Comparison of ENCODE assay signal across 22 mouse cellular contexts in genomic region chr7:83206999-83207398, GRCm38 (mm10).
DNase-seq lines count a peak whose midpoint lies in the region.
"Had no signal": no experiment of that assay in that cellular context is flagged by ENCODE, and none has a peak within 500 bp of the region (broad histone marks: within the 10 kb centered on the region; RNA-seq: fewer than 3 reads in every experiment).

No protein-coding gene starts in this region.

- H3K27me3 ChIP-seq in hindbrain, embryonic 10.5 days (ENCODE audit: insufficient read depth, poor library complexity, severe bottlenecking): 0 out of 2 replicates have a peak, but pooled peaks cover 5% of the 10 kb centered on the region
- H3K27me3 ChIP-seq: CH12.LX; embryonic facial prominence, embryonic 12.5 days; forebrain, embryonic 13.5 days; forebrain, embryonic 15.5 days; Patski had no signal

- no peak overlapping the region for H3K4me3 ChIP-seq in hindbrain, embryonic 10.5 days
- H3K4me3 ChIP-seq: embryonic facial prominence, embryonic 10.5 days; embryonic facial prominence, embryonic 12.5 days; forebrain, embryonic 13.5 days; forebrain, embryonic 15.5 days had no signal

- 33% methylated on average over 2 of the region's 2 CpGs for WGBS in hindbrain, embryonic 10.5 days

- H3K4me1 ChIP-seq in hindbrain, embryonic 10.5 days (replicated peaks): peaks cover 36% of the 10 kb centered on the region

- no peaks in the 10 kb centered on the region for H3K9me3 ChIP-seq in hindbrain, embryonic 10.5 days
- H3K9me3 ChIP-seq: embryonic facial prominence, embryonic 10.5 days; embryonic facial prominence, embryonic 12.5 days; forebrain, embryonic 13.5 days; forebrain, embryonic 15.5 days; G1E had no signal

- no peak overlapping the region for H3K27ac ChIP-seq in hindbrain, embryonic 10.5 days
- H3K27ac ChIP-seq: embryonic facial prominence, embryonic 10.5 days; embryonic facial prominence, embryonic 12.5 days; forebrain, embryonic 13.5 days; forebrain, embryonic 15.5 days had no signal

- DNase-seq in heart, adult 11 months: peak; percentile 59
- no peak for DNase-seq in heart, adult 9 months (ENCODE audit: low spot score in 2 of 2)
- peak; percentile 61 for DNase-seq in R1 (ENCODE audit: low read depth, low spot score)
- no peak for DNase-seq in adipocyte (ENCODE audit: low spot score)
- no peak for DNase-seq in hindbrain, embryonic 10.5 days (ENCODE audit: low spot score)
- DNase-seq: adrenal gland, adult 2 months; adrenal gland, postnatal 10 days; adrenal gland, postnatal 25 days; B cell, adult 2 months; cerebellum, adult 11 months; cerebellum, adult 18-20 months; cerebellum, adult 8-10 months; cerebellum, postnatal 10 days; cerebellum, postnatal 25 days; forebrain, postnatal 0 days had no signal

- no peaks in the 10 kb centered on the region for H3K36me3 ChIP-seq in hindbrain, embryonic 10.5 days
- H3K36me3 ChIP-seq: embryonic facial prominence, embryonic 10.5 days; embryonic facial prominence, embryonic 12.5 days; forebrain, embryonic 15.5 days; G1E had no signal

Comparison
In these comparisons a context has a peak if more than half of its experiments do, and no peak if none do; other contexts are left out.
1. DNase-seq: peak in heart, adult 11 months (single experiment) and R1 (single experiment); none in heart, adult 9 months (0 of 2), adipocyte (single experiment) and hindbrain, embryonic 10.5 days (single experiment).